Mouse (Mus musculus): ENCODE data around the gene Hsf4. TPM values are rescaled to one million over a fixed set of nuclear protein-coding genes. Genes with fewer than 3 reads are reported as not detected.

Hsf4 gene
- total and polyA plus RNA-seq, 2 experiments from 2014 or later: 0.30 to 0.90 TPM

DNA sequence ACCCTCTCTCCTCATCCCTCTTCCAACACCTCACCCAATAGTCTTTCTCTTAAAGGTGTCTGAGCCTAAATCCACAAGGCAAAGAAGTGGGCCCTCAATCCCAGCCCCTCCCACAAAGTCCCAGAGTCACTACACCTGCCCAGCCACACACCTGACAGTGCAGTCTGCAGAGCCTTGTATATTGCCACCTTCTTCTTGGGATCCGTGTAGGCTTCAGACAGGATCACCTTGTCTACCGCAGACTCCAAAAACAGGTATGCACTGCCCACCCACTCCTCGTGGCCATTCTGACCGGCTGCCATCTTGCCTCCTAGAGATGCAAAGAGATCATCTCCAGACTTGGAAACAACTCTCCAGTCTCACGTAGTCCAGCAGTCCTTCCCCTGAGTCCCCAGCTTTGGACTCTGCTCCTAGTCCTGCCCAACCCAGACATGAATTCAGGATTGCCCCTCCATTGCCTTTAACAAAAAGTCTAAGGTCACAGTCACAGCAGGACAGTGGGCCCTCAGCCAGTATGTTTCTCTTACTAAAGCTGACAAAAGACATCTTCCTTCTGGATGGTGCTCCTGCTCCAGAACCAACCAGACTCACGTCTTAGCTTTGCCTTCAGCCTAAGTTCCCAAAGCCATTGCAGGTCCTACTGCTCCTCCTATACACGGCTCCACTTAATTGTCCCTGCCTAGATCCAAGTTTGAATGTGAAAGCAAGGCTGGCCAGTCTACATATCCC is 9.1 kb upstream of the Hsf4 start:
- Histone ChIP-seq H3K4me3 (ENCODE audit: low read depth, low read length) (no peak overlapping the region), H3K27ac (ENCODE audit: low read depth, low read length) (no peak overlapping the region), H3K27me3 (ENCODE audit: insufficient read depth, low read length) (peaks cover 53% of the 10 kb centered on the region), H3K4me1 (ENCODE audit: insufficient read depth) (no peaks in the 10 kb centered on the region), H3K4me2 (ENCODE audit: low read depth) (no peak overlapping the region), H3K9me3 (ENCODE audit: low read length) (no peaks in the 10 kb centered on the region), H3K36me3 (ENCODE audit: insufficient read depth) (no peaks in the 10 kb centered on the region), H3K9ac (no peak overlapping the region)
- no peak for TF ChIP-seq CTCF (IDR thresholded peaks at IDR 0.05; ENCODE audit: low read depth)
- ATAC-seq (no peak), DNase-seq (no peak)
- WGBS: 60% methylated on average over 7 of the region's 7 CpGs

DNA sequence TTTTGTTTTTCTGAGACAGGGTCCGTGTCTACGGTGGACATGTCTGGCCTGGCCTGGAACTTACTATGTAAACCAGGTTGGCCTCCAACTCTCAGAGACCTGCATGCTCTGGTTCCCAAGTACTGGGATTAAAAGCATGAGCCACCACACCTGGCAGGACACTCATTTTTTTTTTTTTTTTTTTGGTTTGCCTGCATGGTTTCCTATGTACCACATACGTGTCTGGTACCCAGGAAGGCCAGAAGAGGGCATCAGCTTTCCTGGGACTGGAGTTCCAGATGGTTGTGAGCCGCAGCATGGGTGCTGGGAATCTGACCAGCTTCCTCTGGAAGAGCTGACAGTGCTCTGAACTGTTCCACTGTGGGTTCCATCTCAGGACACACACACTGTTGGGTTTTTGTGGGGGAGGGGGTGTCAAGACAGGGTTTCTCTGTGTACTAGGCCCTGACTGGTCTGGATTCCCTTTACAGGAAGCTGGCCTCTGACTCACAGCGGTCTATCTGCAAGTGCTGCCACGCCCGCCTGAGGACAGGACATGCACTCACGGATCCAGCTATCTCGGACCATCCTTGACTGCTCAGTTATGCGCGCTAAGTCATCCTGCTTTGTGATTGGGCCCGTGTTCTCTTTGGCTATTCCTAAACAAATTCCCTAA is 8.1 kb upstream of the Hsf4 start:
- no peaks in the 10 kb centered on the region for H3K36me3 ChIP-seq (ENCODE audit: insufficient read depth)
- H3K4me2 ChIP-seq (ENCODE audit: low read depth): no peak overlapping the region
- H3K27me3 ChIP-seq (ENCODE audit: insufficient read depth, low read length): peaks cover 59% of the 10 kb centered on the region
- DNase-seq: no peak
- TF ChIP-seq CTCF (IDR thresholded peaks at IDR 0.05; ENCODE audit: low read depth): no peak
- ATAC-seq: no peak
- no peak overlapping the region for H3K9ac ChIP-seq
- no peak overlapping the region for H3K27ac ChIP-seq (ENCODE audit: low read depth, low read length)
- no peaks in the 10 kb centered on the region for H3K4me1 ChIP-seq (ENCODE audit: insufficient read depth)
- no peaks in the 10 kb centered on the region for H3K9me3 ChIP-seq (ENCODE audit: low read length)
- 87% methylated on average over 12 of the region's 12 CpGs for WGBS
- no peak overlapping the region for H3K4me3 ChIP-seq (ENCODE audit: low read depth, low read length)

- DNase-seq (no peak), ATAC-seq (no peak)
- no peak overlapping the region for H3K27ac ChIP-seq (ENCODE audit: low read depth, low read length)
- 42% methylated on average over 16 of the region's 16 CpGs for WGBS
- H3K4me1 ChIP-seq (ENCODE audit: insufficient read depth): no peaks in the 10 kb centered on the region
- H3K4me2 ChIP-seq (ENCODE audit: low read depth): no peak overlapping the region
- peaks cover 64% of the 10 kb centered on the region for H3K27me3 ChIP-seq (ENCODE audit: insufficient read depth, low read length)
- TF ChIP-seq CTCF (IDR thresholded peaks at IDR 0.05; ENCODE audit: low read depth): peak; percentile 34
- no peak overlapping the region for H3K9ac ChIP-seq
- no peaks in the 10 kb centered on the region for H3K36me3 ChIP-seq (ENCODE audit: insufficient read depth)
- no peak overlapping the region for H3K4me3 ChIP-seq (ENCODE audit: low read depth, low read length)
- H3K9me3 ChIP-seq (ENCODE audit: low read length): no peaks in the 10 kb centered on the region
These were observed 6.2 kb upstream of the Hsf4 start for GRCm38 (mm10) chr8:105263244-105263912.

- peak within 1 kb of the TSS; percentile 63 for H3K4me2 ChIP-seq (ENCODE audit: low read depth)
- H3K27ac ChIP-seq (ENCODE audit: low read depth, low read length): no peak within 1 kb of the TSS
- H3K4me1 ChIP-seq (ENCODE audit: insufficient read depth): peaks cover under 1% of the 10 kb centered on the region; the same call in 1 of the 2 replicates
- H3K9ac ChIP-seq: peak within 1 kb of the TSS; percentile 50
- no peaks in the 10 kb centered on the region for H3K9me3 ChIP-seq (ENCODE audit: low read length)
- peaks cover 61% of the 10 kb centered on the region for H3K27me3 ChIP-seq (ENCODE audit: insufficient read depth, low read length)
- peak within 1 kb of the TSS; percentile 61 for H3K4me3 ChIP-seq (ENCODE audit: low read depth, low read length)
- DNase-seq (no peak), ATAC-seq (0 out of 2 replicates have a peak, but pooled peaks have one; percentile 8)
- no peaks in the 10 kb centered on the region for H3K36me3 ChIP-seq (ENCODE audit: insufficient read depth)
- WGBS: 2% methylated on average over 54 of the region's 54 CpGs
- 0 out of 2 replicates have a peak, but pooled peaks have one; percentile 13 for TF ChIP-seq CTCF (IDR thresholded peaks at IDR 0.05; ENCODE audit: low read depth)
These were observed 5.3 kb upstream of the Hsf4 start, which contains the start of the genes Tradd and Fbxl8 for GRCm38 (mm10) chr8:105264024-105264982. Gene Tradd (minus strand): TSS chr8:105264609. Gene Fbxl8 (plus strand): TSS chr8:105264648.

- Histone ChIP-seq H3K27ac (ENCODE audit: low read depth, low read length) (no peak overlapping the region), H3K4me3 (ENCODE audit: low read depth, low read length) (peak overlapping the region; percentile 61; the same call in 1 of the 2 replicates), H3K9me3 (ENCODE audit: low read length) (no peaks in the 10 kb centered on the region), H3K27me3 (ENCODE audit: insufficient read depth, low read length) (peaks cover 61% of the 10 kb centered on the region), H3K36me3 (ENCODE audit: insufficient read depth) (no peaks in the 10 kb centered on the region), H3K4me1 (ENCODE audit: insufficient read depth) (peaks cover 4% of the 10 kb centered on the region; the same call in 1 of the 2 replicates), H3K4me2 (ENCODE audit: low read depth) (peak overlapping the region; percentile 63; the same call in 1 of the 2 replicates), H3K9ac (no peak overlapping the region)
- ATAC-seq (no peak), DNase-seq (no peak)
- no peak for TF ChIP-seq CTCF (IDR thresholded peaks at IDR 0.05; ENCODE audit: low read depth)
- 16% methylated on average over 10 of the region's 10 CpGs for WGBS
These were observed 4.5 kb upstream of the Hsf4 start for GRCm38 (mm10) chr8:105265128-105265527.

DNA sequence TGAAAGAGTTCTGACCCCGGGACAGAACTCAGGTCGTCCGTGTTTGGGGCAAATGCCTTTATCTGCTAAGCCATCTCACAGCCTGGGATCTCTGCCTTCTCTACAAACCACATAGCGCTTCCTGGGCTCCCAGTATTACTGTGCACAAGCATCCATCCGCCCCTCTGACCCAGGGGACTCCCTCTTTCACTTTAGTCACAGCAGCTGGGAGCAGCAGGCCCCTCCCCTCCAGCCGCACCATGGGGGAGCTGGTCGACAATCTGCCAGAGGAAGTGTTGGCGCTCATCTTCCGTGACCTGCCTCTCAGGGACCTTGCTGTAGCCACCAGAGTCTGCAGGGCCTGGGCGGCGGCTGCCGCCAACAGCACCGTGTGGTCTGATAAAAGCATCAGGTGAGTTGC is 2.8 kb upstream of the Hsf4 start:
- Histone ChIP-seq H3K36me3 (ENCODE audit: insufficient read depth) (no peaks in the 10 kb centered on the region), H3K27me3 (ENCODE audit: insufficient read depth, low read length) (peaks cover 64% of the 10 kb centered on the region), H3K9me3 (ENCODE audit: low read length) (no peaks in the 10 kb centered on the region), H3K4me2 (ENCODE audit: low read depth) (no peak overlapping the region), H3K9ac (no peak overlapping the region), H3K4me1 (ENCODE audit: insufficient read depth) (peaks cover 4% of the 10 kb centered on the region; the same call in 1 of the 2 replicates), H3K4me3 (ENCODE audit: low read depth, low read length) (no peak overlapping the region), H3K27ac (ENCODE audit: low read depth, low read length) (no peak overlapping the region)
- 9% methylated on average over 13 of the region's 13 CpGs for WGBS
- TF ChIP-seq CTCF (IDR thresholded peaks at IDR 0.05; ENCODE audit: low read depth): no peak
- ATAC-seq: no peak
- DNase-seq: no peak

All from forebrain, postnatal 0 days (tissue).